ENCODE assay signal across 26 mouse cellular contexts in the genomic region with DNA sequence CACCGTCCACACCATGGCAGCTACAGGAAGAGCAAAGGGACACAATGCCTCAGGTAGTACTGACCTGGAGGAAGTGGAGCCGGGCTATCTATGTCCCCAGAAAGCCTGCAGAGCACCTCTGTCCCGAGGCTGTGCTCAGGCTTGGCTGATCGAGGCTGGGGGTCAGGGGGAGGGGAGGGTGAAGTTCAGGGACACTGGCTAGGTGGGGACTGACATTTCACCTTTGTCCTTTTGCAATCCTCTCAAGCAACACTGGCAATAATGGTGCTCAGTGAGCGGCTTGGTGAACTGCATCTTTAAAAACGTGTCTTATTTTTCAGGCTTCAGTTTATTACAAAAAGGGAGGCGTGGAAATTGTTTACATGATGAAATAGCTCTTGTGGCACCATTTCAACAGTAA. TPM values are rescaled to one million over a fixed set of nuclear protein-coding genes. Genes with fewer than 3 reads are reported as not detected.
DNase-seq lines count a peak whose midpoint lies in the region; ATAC-seq and TF ChIP-seq lines count a peak whose summit lies in the region.
"Had no signal": no experiment of that assay in that cellular context is flagged by ENCODE, and none has a peak within 500 bp of the region (broad histone marks: within the 10 kb centered on the region; RNA-seq: fewer than 3 reads in every experiment).

No protein-coding gene starts in this region.

- H3K4me1 ChIP-seq in lung, embryonic 14.5 days (ENCODE audit: insufficient read depth) = 0 out of 2 replicates have a peak, but pooled peaks cover 5% of the 10 kb centered on the region
- peaks cover 14% of the 10 kb centered on the region for H3K4me1 ChIP-seq in heart, embryonic 10.5 days

- no peak for TF ChIP-seq CTCF in lung, embryonic 14.5 days (IDR thresholded peaks at IDR 0.05; ENCODE audit: low read depth)

- no peaks in the 10 kb centered on the region for H3K36me3 ChIP-seq in lung, embryonic 14.5 days (ENCODE audit: insufficient read depth)
- H3K36me3 ChIP-seq in heart, embryonic 10.5 days = peaks cover 26% of the 10 kb centered on the region
- H3K36me3 ChIP-seq: embryonic facial prominence, embryonic 15.5 days; forebrain, embryonic 10.5 days; forebrain, embryonic 12.5 days had no signal

- no peak overlapping the region for H3K27ac ChIP-seq in lung, embryonic 14.5 days (ENCODE audit: low read depth)
- H3K27ac ChIP-seq in heart, embryonic 10.5 days = no peak overlapping the region
- H3K27ac ChIP-seq: embryonic facial prominence, embryonic 13.5 days; embryonic facial prominence, embryonic 15.5 days; forebrain, embryonic 10.5 days; forebrain, embryonic 12.5 days had no signal

- no peak for ATAC-seq in lung, embryonic 14.5 days (ENCODE audit: insufficient read depth)
- ATAC-seq: activated CD4-positive, CD25-positive, alpha-beta regulatory T cell, adult 4 months; CD4-positive, CD25-positive, alpha-beta regulatory T cell, adult 4 months; forebrain, embryonic 14.5 days; forebrain, embryonic 16.5 days; Patski had no signal

- no peak overlapping the region for H3K4me3 ChIP-seq in lung, embryonic 14.5 days (ENCODE audit: low read depth, low read length)
- H3K4me3 ChIP-seq in heart, embryonic 10.5 days = no peak overlapping the region
- H3K4me3 ChIP-seq: embryonic facial prominence, embryonic 13.5 days; embryonic facial prominence, embryonic 15.5 days; erythroblast, embryonic 14.5 days; forebrain, embryonic 10.5 days; forebrain, embryonic 12.5 days had no signal

- DNase-seq in adrenal gland, postnatal 10 days = peak; percentile 1
- DNase-seq in adrenal gland, adult 8-10 months = no peak
- DNase-seq in lung, embryonic 14.5 days = peak; percentile 14
- DNase-seq in lung, adult 18-20 months = no peak
- DNase-seq in lung, postnatal 36 days = peak; percentile 8
- no peak for DNase-seq in lung, postnatal 4 days
- peak; percentile 48 for DNase-seq in adipocyte (ENCODE audit: low spot score)
- DNase-seq in heart, embryonic 10.5 days (ENCODE audit: low spot score) = no peak
- DNase-seq: adrenal gland, adult 2 months; adrenal gland, postnatal 25 days; cerebellum, adult 11 months; cerebellum, adult 18-20 months; cerebellum, adult 8-10 months; cerebellum, adult 9-11 months had no signal

- H3K27me3 ChIP-seq in lung, embryonic 14.5 days (ENCODE audit: insufficient read depth, low read length) = no peaks in the 10 kb centered on the region
- H3K27me3 ChIP-seq in heart, embryonic 10.5 days (ENCODE audit: insufficient read depth, poor library complexity, severe bottlenecking) = no peaks in the 10 kb centered on the region
- H3K27me3 ChIP-seq: CH12.LX; embryonic facial prominence, embryonic 13.5 days; embryonic facial prominence, embryonic 15.5 days; Patski had no signal

- 69% methylated on average over 7 of the region's 7 CpGs for WGBS in lung, embryonic 14.5 days
- whole genome bisulfite sequencing in heart, embryonic 10.5 days = 78% methylated on average over 7 of the region's 7 CpGs

- H3K9ac ChIP-seq in lung, embryonic 14.5 days = no peak overlapping the region
- H3K9ac ChIP-seq: embryonic facial prominence, embryonic 13.5 days; embryonic facial prominence, embryonic 15.5 days; forebrain, embryonic 12.5 days had no signal

- H3K4me2 ChIP-seq in lung, embryonic 14.5 days = no peak overlapping the region
- H3K4me2 ChIP-seq: embryonic facial prominence, embryonic 13.5 days; embryonic facial prominence, embryonic 15.5 days; forebrain, embryonic 12.5 days had no signal

- no peaks in the 10 kb centered on the region for H3K9me3 ChIP-seq in lung, embryonic 14.5 days (ENCODE audit: low read depth, low read length)
- H3K9me3 ChIP-seq in heart, embryonic 10.5 days = no peaks in the 10 kb centered on the region
- H3K9me3 ChIP-seq: embryonic facial prominence, embryonic 13.5 days; embryonic facial prominence, embryonic 15.5 days; forebrain, embryonic 10.5 days; forebrain, embryonic 12.5 days; G1E had no signal

RNA-seq across cellular contexts. Expression of a gene that starts 30.5 kb away (rescaled TPM):
- 1,000 to 10,000 TPM; 1,138 to 1,532 TPM for total RNA-seq in adrenal gland, postnatal 10 days (2021)
- total RNA-seq in adrenal gland, adult 8-10 months (2022) = 100 to 1,000 TPM in 3 of 4 experiments, 10 to 100 TPM in 1; 85.1 to 269 (median 187) TPM
- 4.5 and 5.2 TPM in 2 replicates for polyA plus RNA-seq in lung, embryonic 14.5 days (2014; fragmentation: Nextera tagmentation; extraction: Ambion mirVana)
- polyA plus RNA-seq in heart, embryonic 10.5 days (2016; fragmentation: Nextera tagmentation; extraction: Ambion mirVana) = 4.0 and 8.2 TPM in 2 replicates

RNA-seq across cellular contexts. Expression of a gene that starts 33.3 kb away (rescaled TPM):
- 10 to 100 TPM; 25.4 to 26.7 TPM for total RNA-seq in adrenal gland, postnatal 10 days (2021)
- total RNA-seq in adrenal gland, adult 8-10 months (2022) = 10 to 100 TPM; 33.1 to 43.1 (median 38.4) TPM
- 7.9 and 9.8 TPM in 2 replicates for polyA plus RNA-seq in lung, embryonic 14.5 days (2014; fragmentation: Nextera tagmentation; extraction: Ambion mirVana)
- 15.6 and 16.4 TPM in 2 replicates for polyA plus RNA-seq in heart, embryonic 10.5 days (2016; fragmentation: Nextera tagmentation; extraction: Ambion mirVana)

Comparison
In these comparisons a context has a peak if more than half of its experiments do, and no peak if none do; other contexts are left out.
1. DNase-seq: peak in adrenal gland, postnatal 10 days (single experiment), lung, embryonic 14.5 days (single experiment), lung, postnatal 36 days (single experiment) and adipocyte (single experiment); none in adrenal gland, adult 8-10 months (single experiment), lung, adult 18-20 months (0 of 2), lung, postnatal 4 days (0 of 2) and heart, embryonic 10.5 days (single experiment).
2. RNA of a gene that starts 30.5 kb away (total RNA-seq): 1,138 to 1,532 TPM in adrenal gland, postnatal 10 days; 85.1 to 269 TPM in adrenal gland, adult 8-10 months; every median in the first group is over 4 times any median in the second.